Comparison of ENCODE assay signal across 10 mouse cellular contexts in the genomic region with DNA sequence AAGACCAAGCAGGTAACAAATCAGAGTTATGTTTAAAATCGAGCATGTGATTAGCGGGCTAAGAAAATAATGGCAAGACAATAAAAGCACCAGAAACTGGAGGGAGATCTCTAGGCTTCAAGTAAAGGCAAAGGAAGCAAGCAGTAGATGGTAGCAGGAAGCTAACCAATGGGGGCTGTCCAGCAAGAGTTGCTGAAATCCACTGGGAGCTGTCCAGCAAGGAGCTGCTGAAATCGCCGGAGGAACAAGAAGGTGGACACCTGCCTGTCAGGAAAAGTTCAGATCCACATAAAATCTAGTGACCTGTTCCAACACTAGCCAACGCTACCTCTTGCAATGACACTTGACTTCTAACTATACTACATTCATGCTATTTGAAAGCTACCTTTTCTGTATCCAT. TPM values are rescaled to one million over a fixed set of nuclear protein-coding genes. Genes with fewer than 3 reads are reported as not detected.
DNase-seq lines count a peak whose midpoint lies in the region; ATAC-seq and TF ChIP-seq lines count a peak whose summit lies in the region.
"Had no signal": no experiment of that assay in that cellular context is flagged by ENCODE, and none has a peak within 500 bp of the region (broad histone marks: within the 10 kb centered on the region; RNA-seq: fewer than 3 reads in every experiment).

No protein-coding gene starts in this region.

- TF ChIP-seq CTCF in kidney, postnatal 0 days (IDR thresholded peaks at IDR 0.05; ENCODE audit: low read depth) = no peak

- WGBS in liver, embryonic 12.5 days (ENCODE audit: insufficient replicate concordance) = 17% methylated on average over 5 of the region's 5 CpGs
- 13% methylated on average over 5 of the region's 5 CpGs for WGBS in kidney, postnatal 0 days

- no peak overlapping the region for H3K27ac ChIP-seq in liver, embryonic 12.5 days
- no peak overlapping the region for H3K27ac ChIP-seq in kidney, postnatal 0 days
- H3K27ac ChIP-seq: limb, embryonic 15.5 days had no signal

- H3K27me3 ChIP-seq in liver, embryonic 12.5 days (replicated peaks) = peaks cover 16% of the 10 kb centered on the region
- H3K27me3 ChIP-seq in kidney, postnatal 0 days (ENCODE audit: insufficient read depth, low read length) = no peaks in the 10 kb centered on the region

- no peaks in the 10 kb centered on the region for H3K4me1 ChIP-seq in liver, embryonic 12.5 days
- no peaks in the 10 kb centered on the region for H3K4me1 ChIP-seq in kidney, postnatal 0 days (replicated peaks; ENCODE audit: insufficient read depth, low read length)
- H3K4me1 ChIP-seq: limb, embryonic 15.5 days had no signal

- no peaks in the 10 kb centered on the region for H3K9me3 ChIP-seq in liver, embryonic 12.5 days (replicated peaks)
- H3K9me3 ChIP-seq in kidney, postnatal 0 days (replicated peaks; ENCODE audit: low read length) = no peaks in the 10 kb centered on the region
- H3K9me3 ChIP-seq: limb, embryonic 15.5 days had no signal

- ATAC-seq in liver, embryonic 12.5 days = no peak
- no peak for ATAC-seq in kidney, postnatal 0 days (replicated peaks; ENCODE audit: low FRiP score, low read depth)
- no peak for ATAC-seq in frontal cortex, adult (ENCODE audit: low TSS enrichment)

- H3K4me2 ChIP-seq in liver, embryonic 12.5 days = no peak overlapping the region
- H3K4me2 ChIP-seq in kidney, postnatal 0 days (ENCODE audit: low read length) = no peak overlapping the region
- H3K4me2 ChIP-seq: limb, embryonic 15.5 days had no signal

- H3K9ac ChIP-seq in liver, embryonic 12.5 days = no peak overlapping the region
- no peak overlapping the region for H3K9ac ChIP-seq in kidney, postnatal 0 days (ENCODE audit: low read depth, low read length)
- H3K9ac ChIP-seq: limb, embryonic 15.5 days had no signal

- H3K4me3 ChIP-seq in liver, embryonic 12.5 days = no peak overlapping the region
- H3K4me3 ChIP-seq in kidney, postnatal 0 days (replicated peaks; ENCODE audit: low read depth, low read length) = no peak overlapping the region
- H3K4me3 ChIP-seq: limb, embryonic 15.5 days had no signal

- H3K36me3 ChIP-seq in liver, embryonic 12.5 days = no peaks in the 10 kb centered on the region
- no peaks in the 10 kb centered on the region for H3K36me3 ChIP-seq in kidney, postnatal 0 days (ENCODE audit: insufficient read depth, low read length)
- H3K36me3 ChIP-seq: limb, embryonic 15.5 days had no signal

- DNase-seq in liver = peak; percentile 49
- DNase-seq in adrenal gland, postnatal 25 days = peak; percentile 72
- DNase-seq in kidney, postnatal 0 days (ENCODE audit: low spot score) = peak; percentile 87
- DNase-seq in ovary, postnatal 36 days (ENCODE audit: low spot score) = peak; percentile 53
- DNase-seq in cerebellum, postnatal 25 days = no peak
- DNase-seq in layer of hippocampus, postnatal 25 days (ENCODE audit: extremely low spot score in 1 of 2, low spot score in 1 of 2) = no peak

RNA-seq across cellular contexts. Expression of a gene that starts 7.3 kb away (rescaled TPM):
- polyA plus RNA-seq in liver, embryonic 12.5 days (2016; fragmentation: Nextera tagmentation; extraction: Ambion mirVana) = 0.05 and 0.12 TPM in 2 replicates
- total RNA-seq in adrenal gland, postnatal 25 days (2021) = not detected in 2 replicates
- polyA plus RNA-seq in kidney, postnatal 0 days (2015; fragmentation: Nextera tagmentation; extraction: Ambion mirVana) = not detected in 2 replicates
- total RNA-seq in layer of hippocampus, postnatal 25 days (2021) = under 1 TPM; 0.12 to 0.23 TPM
- polyA plus RNA-seq: limb, embryonic 15.5 days; spleen, adult 2 months had no signal

Comparison
In these comparisons a context has a peak if more than half of its experiments do, and no peak if none do; other contexts are left out.
1. DNase-seq: peak in liver (single experiment), adrenal gland, postnatal 25 days (single experiment), kidney, postnatal 0 days (single experiment) and ovary, postnatal 36 days (single experiment); none in cerebellum, postnatal 25 days (0 of 2) and layer of hippocampus, postnatal 25 days (0 of 2).